Mouse (Mus musculus) forebrain, embryonic 12.5 days (tissue): ENCODE data around the gene Cdkn2b. TPM values are rescaled to one million over a fixed set of nuclear protein-coding genes. Genes with fewer than 3 reads are reported as not detected.

Experiments
- ATAC-seq: fragments of 200-750 bp; cut with Nextera tagmentation; 2 replicates; pipeline ENCODE4 v1.8.0; 2017; ENCODE audit warnings: moderate TSS enrichment; ENCODE audit not compliant: low FRiP score
- H3K27ac ChIP-seq: fragments of 300-500 bp; sonication (generic); 2 replicates; pipeline ENCODE4 v1.5.1; 2016; ENCODE audit warnings: mild to moderate bottlenecking
- H3K27me3 ChIP-seq: fragments of 300-500 bp; sonication (generic); 2 replicates; pipeline ENCODE4 v1.6.1; 2016; ENCODE audit warnings: mild to moderate bottlenecking
- H3K36me3 ChIP-seq: fragments of 300-500 bp; sonication (generic); replicated peaks from 2 replicates; pipeline ENCODE4 v1.6.1; 2016; ENCODE audit warnings: mild to moderate bottlenecking
- H3K4me1 ChIP-seq: fragments of 300-500 bp; sonication (generic); 2 replicates; pipeline ENCODE4 v1.6.1; 2016
- H3K4me2 ChIP-seq: fragments of 300-500 bp; sonication (generic); 2 replicates; pipeline ENCODE4 v1.6.1; 2016; ENCODE audit warnings: mild to moderate bottlenecking, moderate library complexity
- H3K4me3 ChIP-seq: fragments of 300-500 bp; sonication (generic); replicated peaks from 2 replicates; pipeline ENCODE4 v1.5.1; 2016; ENCODE audit warnings: mild to moderate bottlenecking
- H3K9ac ChIP-seq: fragments of 300-500 bp; sonication (generic); 2 replicates; pipeline ENCODE4 v1.6.1; 2016; ENCODE audit warnings: mild to moderate bottlenecking
- H3K9me3 ChIP-seq: fragments of 300-500 bp; sonication (generic); 2 replicates; pipeline ENCODE4 v1.6.1; 2016
- WGBS: fragments of 180-500 bp; shearing (Covaris S2); methylation state at CpG from one replicate; pipeline ENCODE4 v1.1.7; 2016; 5-methylcytosine and 5-hydroxymethylcytosine counted together
- polyA plus RNA-seq: library from polyadenylated mRNA; unstranded; fragments of >200 nt; fragmentation: Nextera tagmentation; extraction: Ambion mirVana; gene quantifications from 2 replicates; pipeline ENCODE4 v1.2.1, GENCODE M21; 2016

The Cdkn2b gene
- polyA plus RNA-seq, 1 experiment from 2014 or later, result 0.27 TPM

- no peak overlapping the region for H3K9ac ChIP-seq
- H3K4me3 ChIP-seq, result no peak overlapping the region
- no peak for ATAC-seq
- H3K9me3 ChIP-seq, result no peaks in the 10 kb centered on the region
- no peak overlapping the region for H3K27ac ChIP-seq
- no peaks in the 10 kb centered on the region for H3K36me3 ChIP-seq
- no peaks in the 10 kb centered on the region for H3K4me1 ChIP-seq
- H3K27me3 ChIP-seq, result peaks cover 76% of the 10 kb centered on the region
- H3K4me2 ChIP-seq, result no peak overlapping the region
- 3% methylated on average over 18 of the region's 18 CpGs for WGBS
Observed at GRCm38 (mm10) chr4:89272101-89272718, 38.6 kb downstream of the Cdkn2b start.

GRCm38 (mm10) chr4:89257768-89258167 lies 53.1 kb downstream of the Cdkn2b start:
- Histone ChIP-seq H3K4me3 (no peak overlapping the region), H3K4me1 (no peaks in the 10 kb centered on the region), H3K27ac (no peak overlapping the region), H3K27me3 (no peaks in the 10 kb centered on the region; the same call in 1 of the 2 replicates), H3K36me3 (no peaks in the 10 kb centered on the region), H3K9me3 (no peaks in the 10 kb centered on the region), H3K9ac (no peak overlapping the region), H3K4me2 (no peak overlapping the region)
- 80% methylated on average over 1 of the region's 1 CpGs for WGBS
- ATAC-seq, result no peak

Other genes starting within 250 kb of the Cdkn2b start
- gene Mtap, start 173.9 kb downstream of the Cdkn2b start, polyA plus RNA-seq, result 67.5 and 70.4 TPM in 2 replicates
- not detected in 2 replicates for gene Cdkn2a, start 16.4 kb downstream of the Cdkn2b start, polyA plus RNA-seq